Mouse (Mus musculus): ENCODE data around the gene Flvcr1.
"Not testable (repeated sequence)": the region's sequence is repeated elsewhere in the genome, so short reads cannot be mapped to it uniquely, and the experiment has no call there.

The Flvcr1 gene

DNA sequence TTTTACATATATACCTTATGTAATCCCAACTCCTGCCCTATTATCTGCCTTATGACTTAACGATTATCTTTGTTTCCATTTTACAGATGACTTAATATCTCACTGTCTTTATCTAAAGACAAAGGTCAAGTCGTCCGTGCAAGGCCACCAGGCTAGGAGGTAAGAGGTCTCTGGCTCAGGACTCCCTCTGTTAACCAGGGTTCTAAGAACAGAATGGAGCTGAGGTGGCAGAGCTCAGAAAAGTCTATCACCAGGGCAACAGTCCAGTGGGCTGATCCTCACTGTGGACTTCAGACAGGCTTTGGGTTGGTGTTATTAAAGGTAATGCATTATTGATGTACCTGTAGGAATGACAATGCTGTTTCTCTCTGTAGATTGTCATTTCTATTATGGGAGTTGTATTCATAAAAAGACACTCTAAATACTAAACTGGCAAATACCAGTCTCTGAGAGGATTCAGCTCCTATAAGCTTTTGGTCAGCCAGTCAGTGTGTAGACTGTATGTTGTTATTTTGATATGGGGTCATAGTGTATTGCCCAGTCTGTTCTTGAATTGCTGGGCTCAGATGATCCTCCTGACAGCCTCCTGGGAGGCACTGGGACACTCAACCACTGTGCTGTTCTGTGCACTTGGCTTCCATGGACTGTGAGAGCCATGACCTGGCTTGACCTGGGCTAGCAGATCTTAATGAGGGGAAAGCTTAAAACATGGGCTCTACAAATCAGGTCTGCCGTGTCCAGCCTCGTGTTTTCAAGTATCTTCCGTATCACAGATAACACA is 10.8 kb upstream of the Flvcr1 start, which contains the start of gene Spata45:
Spata45 (plus strand) TSS at position 86 of the 781 bp plus-strand sequence.
- DNase-seq: no peak

DNA sequence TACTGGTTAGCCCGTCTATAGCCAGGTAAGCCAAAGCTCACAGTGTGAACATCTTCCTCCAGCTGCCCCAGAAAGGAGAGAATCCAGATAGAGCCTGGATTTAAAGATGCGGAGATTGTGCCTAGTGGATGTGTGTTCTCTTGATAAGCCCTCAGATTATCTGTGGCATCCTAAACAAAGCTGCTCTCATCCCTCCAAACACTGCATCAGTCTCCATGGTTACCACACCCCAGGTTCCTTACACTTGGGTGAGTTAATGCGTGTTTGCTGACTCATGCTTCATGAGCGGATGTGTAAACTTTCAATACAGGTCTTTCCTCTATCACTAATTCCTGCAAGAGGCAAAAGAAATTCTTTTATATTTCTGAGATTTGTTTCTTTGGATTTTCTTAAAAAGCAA is 9.7 kb upstream of the Flvcr1 start:
- no peak for DNase-seq

DNA sequence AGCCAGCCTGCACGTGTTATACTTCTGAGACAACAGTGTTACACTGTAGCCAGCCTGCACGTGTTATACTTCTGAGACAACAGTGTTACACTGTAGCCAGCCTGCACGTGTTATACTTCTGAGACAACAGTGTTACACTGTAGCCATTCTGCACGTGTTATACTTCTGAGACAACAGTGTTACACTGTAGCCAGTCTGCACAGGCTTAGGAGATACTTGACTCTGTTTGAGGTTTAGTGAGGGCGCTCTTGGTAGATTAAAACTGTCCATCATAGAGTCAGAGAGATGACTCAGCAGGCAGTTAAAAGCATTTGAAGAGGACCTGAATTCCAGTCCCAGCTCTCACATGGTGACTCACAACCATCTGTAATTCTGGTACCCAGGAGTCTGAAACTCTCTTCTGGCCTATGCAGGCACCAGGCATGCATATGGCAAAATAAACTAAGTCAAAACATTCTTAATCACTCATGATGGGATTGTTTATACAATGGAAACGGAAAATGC is 5.0 kb upstream of the Flvcr1 start:
- not testable (repeated sequence) for DNase-seq

DNA sequence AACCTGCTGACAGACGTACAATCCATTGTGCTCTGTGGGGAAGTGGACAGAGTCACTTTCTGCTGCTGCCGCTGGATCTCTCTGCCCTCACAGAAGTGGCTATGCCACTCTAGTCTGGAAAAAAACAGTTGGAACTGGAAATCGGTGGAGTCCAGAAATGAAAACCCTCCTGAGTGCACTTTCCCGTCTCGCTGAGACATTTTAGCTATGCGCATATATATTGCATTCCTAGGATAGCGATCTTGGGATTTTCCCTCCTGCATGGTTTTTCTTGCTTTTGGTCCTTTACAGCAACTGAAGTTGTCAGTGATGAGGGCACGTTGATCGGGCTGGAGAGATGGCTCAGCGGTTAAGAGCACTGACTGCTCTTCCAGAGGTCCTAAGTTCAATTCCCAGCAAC is 4.2 kb upstream of the Flvcr1 start:
- no peak for DNase-seq

DNA sequence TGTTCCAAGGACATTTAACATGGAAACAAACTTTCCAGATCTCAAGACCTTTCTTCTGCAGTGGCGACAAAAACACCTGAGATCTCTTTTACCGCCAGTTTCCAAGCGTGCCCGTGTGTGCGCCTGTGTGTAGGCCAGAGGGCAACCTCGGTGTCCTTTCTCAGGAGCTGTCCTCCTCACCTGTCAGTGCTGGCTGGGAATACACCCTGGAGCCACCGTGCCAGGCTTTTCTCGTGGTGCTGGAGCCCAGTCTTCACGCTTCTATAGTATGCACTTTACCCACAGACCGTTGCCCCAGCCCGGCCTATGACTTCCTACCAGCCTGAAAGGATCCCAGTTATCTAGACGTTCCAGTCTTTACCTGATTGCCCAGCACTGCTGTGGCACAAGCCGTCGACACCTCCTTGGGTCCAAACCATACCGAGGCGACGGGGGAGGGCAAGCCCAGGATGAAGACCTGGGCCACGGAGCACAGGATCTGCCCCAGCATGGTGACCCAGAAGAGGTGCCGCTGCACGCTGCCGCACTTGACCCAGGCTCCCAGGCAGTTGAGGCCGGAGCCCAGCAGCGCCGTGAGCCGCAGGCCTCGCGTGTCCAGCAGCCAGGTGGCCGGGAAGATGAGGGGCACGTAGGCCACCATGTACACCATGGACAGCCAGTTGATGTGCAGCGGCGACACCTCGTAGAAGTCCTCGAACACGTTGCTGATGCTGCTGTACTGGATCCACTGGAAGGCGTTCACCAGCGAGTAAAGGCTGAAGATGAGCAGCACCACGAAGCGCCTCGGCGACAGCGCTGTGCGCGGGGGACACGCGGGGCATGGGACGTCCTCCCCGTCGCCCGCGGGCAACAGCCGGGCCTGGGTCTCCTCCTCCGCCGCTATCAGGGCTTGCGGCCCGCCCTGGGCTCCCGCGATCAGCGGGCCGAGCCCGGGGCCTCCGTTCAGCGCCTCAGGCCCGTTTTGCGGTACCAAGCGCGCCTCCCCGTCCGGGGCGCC is 644 bp downstream of the Flvcr1 start:
- DNase-seq: no peak

DNA sequence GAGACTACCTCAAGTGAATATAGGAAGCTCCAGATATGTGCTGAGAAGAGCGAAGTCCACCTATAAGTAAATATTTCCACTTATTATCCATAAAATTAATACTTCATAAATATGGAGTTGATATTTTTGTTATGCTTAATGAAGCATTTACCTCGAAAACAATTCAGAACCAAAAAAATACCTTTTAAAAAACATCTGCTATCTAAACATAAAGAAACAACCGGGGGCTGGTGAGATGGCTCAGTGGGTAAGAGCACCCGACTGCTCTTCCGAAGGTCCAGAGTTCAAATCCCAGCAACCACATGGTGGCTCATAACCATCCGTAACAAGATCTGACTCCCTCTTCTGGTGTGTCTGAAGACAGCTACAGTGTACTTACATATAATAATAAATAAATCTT is 2.2 kb downstream of the Flvcr1 start:
- DNase-seq: not testable (repeated sequence)

DNA sequence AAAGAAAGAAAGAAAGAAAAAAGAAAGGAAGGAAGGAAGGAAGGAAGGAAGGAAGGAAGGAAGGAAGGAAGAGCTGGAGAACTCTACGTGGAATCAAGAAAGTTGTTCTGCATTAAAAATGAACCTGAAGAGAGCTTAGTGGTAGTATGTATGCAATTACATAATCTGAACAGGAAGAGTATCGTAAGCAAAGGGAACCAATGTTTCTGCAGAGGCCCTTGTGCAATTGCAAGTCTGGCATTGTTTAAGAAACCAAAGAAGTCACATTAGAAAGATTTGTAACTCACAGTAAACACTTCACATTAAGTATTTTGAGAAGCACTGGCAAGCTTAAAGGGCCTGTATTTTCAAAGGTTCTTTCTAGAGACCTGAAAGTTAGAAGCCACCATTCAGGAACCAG is 2.8 kb downstream of the Flvcr1 start:
- DNase-seq: no peak

DNA sequence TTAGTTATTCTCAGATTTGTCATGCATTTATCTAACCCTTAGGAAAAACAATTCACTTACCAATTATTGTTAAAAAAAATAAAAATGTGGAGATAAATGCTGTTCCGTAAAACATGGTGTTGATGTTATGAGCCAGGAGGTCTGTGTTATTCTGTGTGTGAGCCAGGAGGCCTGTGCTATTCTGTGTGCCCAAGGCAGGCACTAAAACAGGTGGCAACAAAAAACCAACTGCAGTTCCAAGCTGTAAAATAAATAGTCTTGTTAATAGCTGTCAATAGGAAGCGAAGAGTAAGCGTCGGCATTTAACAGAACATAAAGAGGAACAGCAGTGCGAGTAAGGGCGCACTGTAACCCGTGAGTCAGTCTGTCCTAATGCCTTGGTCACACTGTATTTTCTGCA is 4.9 kb downstream of the Flvcr1 start:
- no peak for DNase-seq

DNA sequence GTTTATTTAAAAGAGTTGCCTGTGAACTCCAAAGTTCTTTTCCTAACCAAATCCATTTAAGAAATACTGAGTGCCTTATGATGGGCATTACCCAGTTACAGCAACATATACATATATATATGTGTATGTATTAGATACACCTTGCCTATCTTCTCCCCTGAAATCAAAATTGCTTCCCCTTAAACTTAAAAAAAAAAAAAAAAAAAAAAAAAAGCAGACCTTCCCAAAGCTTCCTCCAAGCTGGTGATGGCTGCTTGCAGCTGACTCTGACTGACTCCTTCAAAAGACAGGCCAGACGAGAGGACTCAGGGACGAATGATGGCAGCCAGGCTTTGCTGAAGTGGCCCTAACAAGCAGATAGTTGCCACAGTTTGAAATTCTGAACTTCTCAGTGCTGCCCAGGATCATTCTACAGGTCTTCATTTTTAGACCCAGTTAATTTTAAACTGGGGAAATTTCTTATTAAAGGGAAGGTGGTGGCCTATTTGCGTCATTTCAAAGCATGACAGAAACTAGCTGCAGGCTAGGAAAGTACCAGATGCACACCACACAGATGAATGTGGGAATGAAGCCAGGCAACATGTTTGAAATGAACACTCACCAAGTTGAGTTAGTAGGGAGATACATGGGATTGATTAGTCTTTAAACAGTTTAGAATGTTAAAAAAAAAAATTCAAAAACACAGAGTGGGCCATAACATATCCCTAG is 5.6 kb downstream of the Flvcr1 start:
- DNase-seq: no peak

DNA sequence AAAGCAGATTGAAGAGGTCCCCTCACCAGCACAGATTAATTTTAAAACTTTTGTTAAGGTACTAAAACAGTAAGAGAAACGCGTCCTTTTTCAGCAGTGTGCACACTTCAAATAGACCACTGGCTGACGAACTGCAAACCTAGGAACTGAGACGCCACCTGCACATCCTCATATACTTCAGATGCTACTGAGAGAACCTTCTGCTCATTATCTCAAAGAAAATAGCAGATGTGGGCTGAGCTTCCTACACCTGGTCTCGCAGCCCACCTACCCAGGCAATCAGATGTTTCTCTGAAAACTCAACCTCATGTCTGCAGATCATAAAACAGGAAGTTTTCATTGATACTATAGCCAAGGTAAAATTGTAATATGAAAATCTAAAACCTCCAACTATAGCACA is 6.2 kb downstream of the Flvcr1 start:
- no peak for DNase-seq

DNA sequence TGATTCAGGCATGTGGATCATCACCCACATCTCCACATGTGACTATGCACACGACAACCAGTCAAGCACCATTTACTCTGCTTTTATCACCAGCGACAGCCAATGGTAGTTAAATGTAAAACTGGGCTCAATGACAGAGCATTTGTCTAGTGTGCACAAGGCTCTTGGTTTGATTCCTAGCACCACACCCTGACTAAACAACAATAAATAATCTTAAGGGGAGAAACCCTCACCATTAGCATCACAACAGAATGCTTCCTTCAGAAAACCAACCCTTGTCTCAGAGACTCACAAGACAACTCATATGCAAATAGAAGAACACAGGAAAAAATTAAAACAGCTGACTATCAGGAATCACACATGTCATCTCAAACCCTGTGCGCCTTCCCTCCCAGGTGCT is 11.7 kb downstream of the Flvcr1 start:
- no peak for DNase-seq

DNA sequence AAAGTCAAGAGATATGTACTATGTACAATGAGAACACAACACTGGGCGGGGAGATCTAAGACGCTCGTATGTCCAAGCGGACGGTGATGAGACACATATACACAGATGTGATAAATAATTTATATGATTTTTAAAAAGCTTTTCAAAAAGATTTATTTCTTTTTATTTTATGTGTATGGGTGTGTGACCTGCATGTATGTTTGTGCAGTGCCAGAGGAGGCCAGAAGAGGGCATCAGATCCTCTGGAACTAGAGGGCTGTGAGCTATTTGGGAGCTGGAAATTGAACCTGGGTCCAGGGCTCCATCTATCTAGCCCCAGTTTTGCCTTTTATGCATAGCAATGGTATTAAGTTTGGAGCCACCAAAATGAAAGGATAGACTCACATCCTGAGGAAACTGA is 17.3 kb downstream of the Flvcr1 start:
- no peak for DNase-seq

DNA sequence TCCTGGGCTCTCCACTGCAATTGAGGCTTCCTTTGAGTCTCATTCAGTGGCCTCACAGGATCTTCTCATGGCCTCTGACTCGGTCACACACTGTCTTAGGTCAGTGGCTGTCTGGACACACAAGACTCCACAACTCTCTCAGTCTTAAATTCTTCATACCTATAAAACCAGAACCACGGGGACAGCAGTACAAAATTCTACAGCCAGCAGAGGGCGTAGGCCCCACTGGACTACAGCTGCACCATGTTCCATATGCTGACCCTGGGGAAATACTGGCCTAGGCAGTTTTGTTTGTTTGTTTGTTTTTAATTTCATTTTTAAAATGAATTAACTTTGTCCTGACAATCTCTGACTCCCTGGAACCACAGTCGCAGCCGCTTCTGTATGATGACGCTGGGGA is 23.8 kb downstream of the Flvcr1 start:
- peak; percentile 44 for DNase-seq

DNA sequence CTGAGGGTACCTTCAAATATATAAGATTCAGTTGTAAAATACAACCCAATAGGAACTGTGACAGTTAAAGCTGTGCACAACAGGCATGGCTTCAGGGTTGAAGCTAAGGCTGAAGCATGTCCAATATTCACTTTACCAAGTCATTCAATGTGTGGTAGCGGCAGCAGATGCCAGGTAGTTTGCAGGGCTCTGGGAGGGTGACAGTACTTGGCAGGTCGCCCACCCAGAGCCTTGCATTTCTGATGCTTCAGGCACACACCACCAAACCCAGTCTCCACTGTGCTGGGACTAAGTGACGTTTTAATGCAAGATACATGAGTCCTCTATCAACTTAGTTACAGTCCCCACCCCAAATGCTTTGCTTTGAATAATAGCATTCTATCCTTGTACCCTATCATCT is 25.3 kb downstream of the Flvcr1 start:
- DNase-seq: no peak

DNA sequence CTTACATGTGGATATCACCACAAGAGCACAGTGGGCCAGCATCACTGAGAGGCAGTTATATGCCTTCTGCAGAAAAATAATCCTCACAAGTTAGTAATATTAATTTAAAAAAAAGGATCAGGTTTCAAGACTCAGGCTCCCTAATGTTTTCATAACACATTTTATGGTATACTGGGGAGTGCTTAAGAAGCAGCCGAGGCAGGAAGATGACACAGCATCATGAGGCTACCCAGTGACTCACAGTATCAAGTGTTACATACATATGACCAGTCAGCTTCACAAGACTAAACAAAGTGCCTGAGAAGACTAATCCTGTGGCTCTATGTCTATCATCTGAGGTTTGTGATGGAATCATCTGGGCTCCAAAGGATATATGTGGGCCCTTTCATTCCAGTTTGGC is 27.9 kb downstream of the Flvcr1 start:
- DNase-seq: no peak

DNA sequence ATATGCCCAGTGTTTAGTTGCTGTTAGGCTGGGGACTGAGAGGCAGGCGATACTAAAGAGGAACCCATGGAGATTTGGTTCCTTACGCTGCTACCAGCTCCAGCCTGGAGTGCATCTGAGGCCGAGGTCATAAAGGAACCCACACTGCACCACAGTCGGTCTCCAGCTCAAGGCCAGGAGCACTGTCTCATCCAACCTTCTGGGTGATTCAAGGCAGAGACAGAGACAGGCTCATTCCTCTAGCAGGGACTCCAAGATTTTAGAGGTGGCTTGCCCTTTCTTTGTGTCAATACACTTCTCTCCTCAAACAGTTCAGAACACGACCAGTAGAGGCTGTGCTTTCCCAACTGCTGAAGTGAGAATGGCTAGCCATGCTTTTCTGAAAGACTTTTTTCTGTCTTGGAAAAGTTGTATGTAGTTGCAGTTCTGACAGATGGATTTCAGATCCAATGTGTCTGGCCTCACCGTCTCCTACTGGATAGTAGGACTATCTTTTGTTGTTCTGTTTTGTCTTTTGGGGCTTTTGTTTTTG is 29.5 kb downstream of the Flvcr1 start:
- DNase-seq: no peak

DNA sequence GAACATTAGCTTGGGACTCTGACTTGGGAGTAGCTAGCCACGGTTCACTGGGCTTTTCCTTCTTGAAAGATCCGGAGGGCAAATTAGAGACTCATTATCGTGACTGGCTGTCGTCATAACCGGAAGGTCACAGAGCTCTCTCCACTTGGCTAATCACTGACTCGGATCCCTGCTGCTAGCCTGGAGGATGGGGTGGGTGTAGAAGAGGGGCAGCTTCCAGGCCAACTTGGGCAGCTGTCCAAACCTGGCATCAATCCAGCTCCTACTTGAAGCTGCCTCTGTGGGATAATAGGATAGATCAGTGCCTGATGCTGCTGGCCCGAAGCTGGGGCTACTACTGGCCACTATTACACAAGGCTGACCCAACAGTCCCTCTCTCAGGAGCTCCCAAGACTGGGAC is 30.4 kb downstream of the Flvcr1 start:
- DNase-seq: no peak

DNA sequence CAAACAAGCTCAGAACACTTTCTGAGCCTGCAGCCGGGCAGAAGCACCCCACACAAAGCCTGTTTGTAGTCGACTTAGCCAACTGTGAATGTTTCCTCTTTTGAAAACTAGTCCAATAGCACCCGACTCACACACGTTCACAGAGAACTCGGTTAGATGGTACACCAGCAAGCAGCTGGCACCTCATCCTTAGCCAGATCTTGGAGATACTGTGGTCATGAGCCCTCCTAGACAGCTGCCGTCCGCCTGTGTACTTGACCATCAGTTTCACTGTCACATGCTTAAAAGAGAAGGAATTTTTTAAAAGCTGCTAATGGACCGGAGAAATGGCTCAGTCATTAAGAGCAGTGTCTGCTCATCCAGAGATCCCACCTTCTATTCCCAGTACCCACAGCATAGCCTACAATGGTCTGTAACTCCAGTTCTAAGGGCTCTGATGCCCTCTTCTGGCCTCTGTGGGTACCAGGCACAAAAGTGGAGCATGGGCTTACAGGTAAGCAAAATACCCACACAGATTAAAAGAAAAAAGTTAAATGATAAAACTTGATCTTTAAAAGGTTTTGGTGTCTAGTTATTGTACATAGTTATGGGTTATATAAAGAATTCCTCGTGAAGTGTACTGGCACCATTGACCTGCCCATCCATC is 36.4 kb downstream of the Flvcr1 start:
- peak; percentile 7 for DNase-seq

DNA sequence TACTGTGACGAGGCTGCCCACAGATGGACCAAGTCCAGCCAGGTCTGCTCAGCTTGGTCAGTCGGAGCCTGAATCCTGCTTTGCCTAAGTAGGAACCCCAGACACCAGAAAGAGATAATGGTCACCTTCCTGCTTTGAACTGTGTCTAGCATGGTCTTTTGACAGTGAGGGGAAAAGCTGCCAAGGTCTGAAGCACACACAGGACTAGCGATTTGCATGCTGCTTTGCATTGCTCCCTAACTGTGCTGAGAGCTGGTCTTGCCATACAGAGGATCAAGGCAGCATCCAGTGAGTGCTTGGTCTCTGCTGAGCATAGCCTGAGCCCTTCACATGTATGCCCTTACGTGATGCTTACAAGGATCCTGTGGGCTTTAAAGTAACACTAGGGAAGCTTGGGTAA is 44.5 kb downstream of the Flvcr1 start:
- no peak for DNase-seq

DNA sequence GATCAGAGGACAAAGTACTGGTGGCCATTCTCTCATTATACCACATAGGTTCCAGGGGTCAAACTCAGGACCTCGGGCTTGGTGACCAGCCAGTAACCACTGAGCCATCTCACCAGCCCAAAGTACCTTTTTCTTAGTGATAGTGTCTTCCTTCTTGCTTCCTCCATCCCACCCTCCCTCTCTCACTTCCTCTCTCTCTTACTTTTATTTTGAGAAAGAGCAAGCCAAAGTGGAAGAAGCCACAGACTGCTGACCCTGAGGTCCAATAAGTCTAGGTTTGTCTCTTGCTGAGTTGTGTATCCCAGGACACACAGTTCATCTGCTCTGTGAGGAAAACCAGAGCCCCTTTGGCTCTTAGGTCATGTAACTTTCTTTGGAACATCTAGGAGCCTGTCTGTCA is 45.5 kb downstream of the Flvcr1 start:
- DNase-seq: no peak

DNA sequence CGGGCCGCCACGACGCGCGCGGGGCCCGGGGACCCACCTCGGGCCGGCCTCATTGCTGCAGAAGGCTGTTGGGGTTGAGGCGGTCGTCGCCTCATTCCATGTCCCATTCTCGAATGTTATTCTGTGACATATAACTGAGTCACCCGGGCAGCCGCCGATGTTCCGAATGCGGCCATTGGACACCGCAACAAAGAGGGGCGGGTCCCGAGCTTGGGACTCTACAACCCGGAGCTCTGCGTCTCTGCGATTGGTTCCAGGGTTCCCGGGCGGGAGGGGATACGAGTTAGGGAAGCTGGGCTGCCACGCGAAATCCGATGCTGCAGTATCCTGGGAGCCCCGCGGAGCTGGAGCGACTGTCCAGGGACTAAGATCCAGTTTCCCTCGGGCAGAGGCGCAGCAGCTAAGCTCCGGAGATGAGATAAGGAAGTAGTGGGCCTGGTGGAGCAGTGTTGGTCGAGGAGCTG is 46.8 kb downstream of the Flvcr1 start, which contains the start of gene Vash2:
Vash2 (minus strand) TSS at position 197 of the 464 bp plus-strand sequence.
- peak; percentile 97 for DNase-seq

DNA sequence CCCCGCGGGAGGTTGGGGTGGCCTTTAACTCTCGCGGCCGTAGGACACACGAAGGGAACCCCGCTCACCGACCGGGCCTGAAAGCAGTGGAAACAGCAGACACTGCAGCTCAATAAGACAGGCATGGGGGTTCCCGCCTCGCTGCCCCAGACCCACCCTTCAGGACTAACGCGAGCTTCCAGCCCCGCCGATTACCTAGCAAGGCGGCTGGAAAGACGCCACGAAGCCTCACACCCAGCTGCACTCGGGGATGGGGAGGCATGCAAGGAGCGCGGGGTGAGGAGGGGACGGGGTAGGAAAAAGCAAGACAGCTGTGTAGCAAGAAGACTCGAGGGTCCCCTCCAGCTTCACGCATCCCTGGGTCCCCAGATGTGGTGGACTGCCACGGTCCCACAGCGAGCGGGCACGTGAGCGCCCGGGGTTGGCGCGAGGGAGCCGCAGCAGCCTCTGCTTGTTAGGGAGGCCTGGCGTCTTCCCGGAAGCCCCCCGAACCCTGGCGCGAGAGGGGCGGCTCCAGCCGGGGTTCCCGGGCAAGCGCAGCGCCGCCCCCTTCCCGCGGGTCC is 47.4 kb downstream of the Flvcr1 start:
- DNase-seq: peak; percentile 52

Measured in embryo, embryonic 11 days (tissue).